Mouse (Mus musculus): Measurements from ENCODE around the gene Cflar.

- TF ChIP-seq GATA1 (IDR thresholded peaks at IDR 0.05; ENCODE audit: borderline replicate concordance, low read length), result no peak
- TF ChIP-seq FLI1 (IDR thresholded peaks at IDR 0.05; ENCODE audit: low read length), result no peak
These were observed at the start of gene Cflar for GRCm38 (mm10) chr1:58711365-58712016.

Measured in megakaryocyte, embryonic 14.5 days (primary cell).